Mouse (Mus musculus) hindbrain, embryonic 13.5 days (tissue): ENCODE data around the gene Sf3b3. TPM values are rescaled to one million over a fixed set of nuclear protein-coding genes. Genes with fewer than 3 reads are reported as not detected.

Source experiments
- ATAC-seq: fragments of 200-750 bp; cut with Nextera tagmentation; 2 replicates; pipeline ENCODE4 v1.8.0; 2017; ENCODE audit warnings: moderate TSS enrichment; ENCODE audit not compliant: low FRiP score
- H3K27ac ChIP-seq: fragments of 300-500 bp; sonication (generic); 2 replicates; pipeline ENCODE4 v1.5.1; 2015; ENCODE audit warnings: inconsistent platforms, mild to moderate bottlenecking, moderate library complexity
- H3K27me3 ChIP-seq: fragments of 300-500 bp; sonication (generic); 2 replicates; pipeline ENCODE4 v1.6.1; 2015; ENCODE audit warnings: mild to moderate bottlenecking, inconsistent platforms
- H3K36me3 ChIP-seq: fragments of 300-500 bp; sonication (generic); 2 replicates; pipeline ENCODE4 v1.6.1; 2015; ENCODE audit warnings: mild to moderate bottlenecking, inconsistent platforms
- H3K4me1 ChIP-seq: fragments of 300-500 bp; sonication (generic); replicated peaks from 2 replicates; pipeline ENCODE4 v1.6.1; 2015; ENCODE audit warnings: inconsistent platforms
- H3K4me2 ChIP-seq: fragments of 300-500 bp; sonication (generic); 2 replicates; pipeline ENCODE4 v1.6.1; 2015; ENCODE audit warnings: inconsistent platforms, mild to moderate bottlenecking, moderate library complexity
- H3K4me3 ChIP-seq: fragments of 300-500 bp; sonication (generic); 2 replicates; pipeline ENCODE4 v1.5.1; 2015; ENCODE audit warnings: mild to moderate bottlenecking, inconsistent platforms
- H3K9ac ChIP-seq: fragments of 300-500 bp; sonication (generic); 2 replicates; pipeline ENCODE4 v1.6.1; 2015; ENCODE audit warnings: mild to moderate bottlenecking, inconsistent platforms
- H3K9me3 ChIP-seq: fragments of 300-500 bp; sonication (generic); 2 replicates; pipeline ENCODE4 v1.6.1; 2016; ENCODE audit warnings: inconsistent platforms
- WGBS: fragments of 180-500 bp; shearing (Covaris S2); methylation state at CpG from one replicate; pipeline ENCODE4 v1.1.7; 2015; 5-methylcytosine and 5-hydroxymethylcytosine counted together
- polyA plus RNA-seq: library from polyadenylated mRNA; unstranded; fragments of >200 nt; fragmentation: Nextera tagmentation; extraction: Ambion mirVana; gene quantifications from 2 replicates; pipeline ENCODE4 v1.2.1, GENCODE M21; 2015

The Sf3b3 gene
- polyA plus RNA-seq, 1 experiment from 2014 or later = 109 TPM

DNA sequence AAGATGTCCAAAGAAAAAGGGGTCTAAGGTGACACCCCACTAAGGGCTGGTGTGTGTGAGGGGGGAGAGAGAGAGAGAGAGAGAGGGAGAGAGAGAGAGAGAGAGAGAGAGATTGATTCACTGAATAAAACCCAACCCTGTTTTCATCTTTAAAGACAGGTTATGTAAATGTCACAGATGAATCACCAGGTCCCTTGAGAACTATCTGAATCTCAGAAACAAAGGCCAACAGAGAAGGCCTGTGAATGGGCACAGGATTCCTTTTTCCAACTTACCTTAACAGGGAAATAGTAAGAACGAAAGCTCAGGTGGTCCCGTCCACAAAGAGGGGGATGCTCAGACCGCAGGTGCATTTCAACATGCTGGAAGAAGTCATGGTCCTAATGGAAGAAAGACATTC, 35.5 kb downstream of the Sf3b3 start:
- H3K9ac ChIP-seq = no peak overlapping the region
- ATAC-seq = no peak
- no peak overlapping the region for H3K27ac ChIP-seq
- WGBS = 94% methylated on average over 3 of the region's 3 CpGs
- H3K4me1 ChIP-seq = no peaks in the 10 kb centered on the region
- peaks cover 79% of the 10 kb centered on the region for H3K36me3 ChIP-seq
- no peak overlapping the region for H3K4me3 ChIP-seq
- no peak overlapping the region for H3K4me2 ChIP-seq
- no peaks in the 10 kb centered on the region for H3K27me3 ChIP-seq
- H3K9me3 ChIP-seq = no peaks in the 10 kb centered on the region

DNA sequence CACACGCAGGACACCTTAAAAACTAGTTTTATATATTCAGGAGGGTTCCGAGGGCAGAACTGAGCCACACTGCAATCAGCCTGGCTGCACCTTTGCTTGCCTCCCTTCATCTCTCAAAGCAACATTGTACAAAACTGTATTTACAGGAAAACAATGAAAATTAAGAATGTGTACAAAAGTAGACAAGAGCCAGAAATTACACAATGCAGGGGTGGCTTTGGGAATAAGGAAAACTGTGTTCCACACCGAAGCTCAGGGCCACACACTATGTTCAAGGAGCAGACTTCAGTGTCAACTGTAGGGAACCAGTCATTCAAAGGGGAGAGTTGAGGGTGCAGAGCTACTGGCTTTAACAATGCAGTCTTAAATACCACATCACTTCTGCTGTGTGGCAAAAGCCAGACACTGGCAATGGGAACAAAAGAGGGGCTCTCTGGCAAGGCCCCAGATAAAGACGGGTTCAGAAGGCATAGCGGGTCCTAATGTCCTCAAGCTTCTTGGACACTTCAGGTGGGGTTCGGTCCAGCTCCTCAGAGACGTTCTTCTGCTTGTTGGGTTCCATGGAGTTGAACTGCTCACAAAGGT, 36.0 kb downstream of the Sf3b3 start:
- H3K4me2 ChIP-seq = no peak overlapping the region
- no peak overlapping the region for H3K9ac ChIP-seq
- no peak overlapping the region for H3K4me3 ChIP-seq
- ATAC-seq = no peak
- H3K27ac ChIP-seq = no peak overlapping the region
- H3K9me3 ChIP-seq = no peaks in the 10 kb centered on the region
- no peaks in the 10 kb centered on the region for H3K4me1 ChIP-seq
- 87% methylated on average over 7 of the region's 7 CpGs for WGBS
- peaks cover 73% of the 10 kb centered on the region for H3K36me3 ChIP-seq
- no peaks in the 10 kb centered on the region for H3K27me3 ChIP-seq

DNA sequence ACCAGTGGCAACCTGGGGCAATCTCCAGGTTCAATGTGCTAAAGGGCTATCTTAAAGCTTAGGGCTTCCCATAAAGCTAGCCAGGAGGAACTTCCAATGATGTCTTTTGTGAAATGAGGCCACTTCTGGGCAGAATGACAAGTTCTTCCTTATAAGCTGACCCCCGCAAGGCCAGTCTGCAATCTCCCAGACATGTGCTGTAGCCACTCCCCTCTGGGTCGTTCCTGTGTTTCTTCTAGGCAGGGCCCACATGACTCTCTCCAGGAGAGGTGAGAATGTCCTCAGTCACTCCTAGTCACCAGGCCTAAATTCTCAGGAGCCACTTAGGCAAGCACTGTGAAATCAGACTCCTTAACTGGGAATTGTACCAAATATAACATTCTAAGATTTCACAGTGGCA, 36.8 kb downstream of the Sf3b3 start:
- H3K4me2 ChIP-seq = no peak overlapping the region
- 55% methylated on average over 2 of the region's 2 CpGs for WGBS
- H3K9ac ChIP-seq = no peak overlapping the region
- no peaks in the 10 kb centered on the region for H3K27me3 ChIP-seq
- H3K9me3 ChIP-seq = no peaks in the 10 kb centered on the region
- peaks cover 66% of the 10 kb centered on the region for H3K36me3 ChIP-seq
- no peak overlapping the region for H3K4me3 ChIP-seq
- no peak for ATAC-seq
- H3K4me1 ChIP-seq = no peaks in the 10 kb centered on the region
- no peak overlapping the region for H3K27ac ChIP-seq

DNA sequence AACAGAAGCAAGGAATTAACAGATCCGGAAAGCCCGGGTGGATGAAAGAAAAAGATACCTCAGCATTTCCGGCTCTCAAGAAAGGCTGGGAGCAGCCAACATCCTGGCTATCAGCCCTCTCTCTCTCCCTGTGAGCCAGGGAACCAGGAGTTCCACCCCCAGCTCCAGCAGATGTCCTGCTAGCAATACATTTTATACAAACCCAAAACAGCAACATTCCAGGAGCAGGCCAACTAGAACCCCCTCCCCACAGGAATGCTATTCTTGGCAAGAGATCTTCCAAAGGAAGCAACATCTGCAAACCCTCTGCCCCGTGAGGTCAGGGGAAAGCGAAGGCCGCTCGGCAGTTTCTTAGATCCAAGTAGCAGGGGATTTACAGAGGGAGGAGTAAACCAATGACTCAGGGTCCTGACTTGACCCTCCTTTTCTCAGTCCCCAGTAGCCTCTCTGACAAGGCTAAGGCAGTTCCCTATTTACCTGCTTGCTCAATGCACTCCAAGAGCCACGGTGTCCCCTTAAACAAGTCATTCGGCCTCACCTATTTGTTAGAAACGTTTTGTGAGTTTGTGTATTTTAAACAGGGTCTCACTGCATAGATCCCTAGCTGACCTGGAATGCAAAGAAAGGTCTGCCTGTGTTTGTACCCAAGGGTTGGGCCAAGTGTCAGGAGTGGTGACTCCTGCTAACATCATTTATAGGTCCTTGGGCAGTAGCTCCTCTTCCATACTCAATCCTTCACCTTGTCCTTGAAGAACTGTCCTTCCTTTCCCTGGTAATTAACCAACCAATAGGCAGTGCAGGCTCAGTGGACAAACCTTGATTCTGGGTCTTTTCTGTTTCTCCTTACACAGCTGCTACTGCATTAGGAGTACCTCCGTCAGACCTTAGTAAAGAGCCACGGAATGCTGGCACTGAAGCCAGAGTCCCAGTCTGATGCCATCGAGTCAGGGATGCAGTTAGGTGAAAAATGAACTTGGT, 37.8 kb downstream of the Sf3b3 start:
- H3K36me3 ChIP-seq = peaks cover 55% of the 10 kb centered on the region
- no peak overlapping the region for H3K4me2 ChIP-seq
- H3K4me1 ChIP-seq = no peaks in the 10 kb centered on the region
- no peak for ATAC-seq
- no peak overlapping the region for H3K9ac ChIP-seq
- H3K4me3 ChIP-seq = no peak overlapping the region
- H3K27ac ChIP-seq = no peak overlapping the region
- H3K27me3 ChIP-seq = no peaks in the 10 kb centered on the region
- no peaks in the 10 kb centered on the region for H3K9me3 ChIP-seq
- WGBS = 61% methylated on average over 13 of the region's 13 CpGs

DNA sequence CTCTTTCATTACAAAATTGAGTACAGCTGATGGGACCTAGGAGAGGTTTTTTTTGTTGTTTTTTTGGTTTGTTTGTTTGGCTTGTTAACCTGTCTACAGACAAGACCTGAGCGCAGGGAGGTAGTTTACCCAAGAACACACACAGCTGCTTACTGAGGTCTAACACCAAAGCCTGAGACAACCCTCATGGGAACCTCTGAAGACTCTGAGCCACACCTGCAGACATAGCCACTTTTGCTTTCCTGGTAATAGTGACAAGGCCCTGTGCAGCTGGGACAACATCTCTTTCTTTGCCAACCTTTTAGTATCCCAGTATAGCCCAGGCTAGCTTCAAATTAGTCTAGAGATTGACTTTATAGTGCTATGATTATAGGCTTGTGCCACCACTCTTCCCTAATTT, 40.4 kb downstream of the Sf3b3 start:
- Histone ChIP-seq H3K27ac (no peak overlapping the region), H3K9ac (no peak overlapping the region), H3K4me2 (no peak overlapping the region), H3K36me3 (peaks cover 29% of the 10 kb centered on the region), H3K9me3 (no peaks in the 10 kb centered on the region), H3K4me3 (no peak overlapping the region), H3K4me1 (no peaks in the 10 kb centered on the region), H3K27me3 (no peaks in the 10 kb centered on the region)
- no peak for ATAC-seq
- WGBS = 93% methylated on average over 1 of the region's 1 CpGs

DNA sequence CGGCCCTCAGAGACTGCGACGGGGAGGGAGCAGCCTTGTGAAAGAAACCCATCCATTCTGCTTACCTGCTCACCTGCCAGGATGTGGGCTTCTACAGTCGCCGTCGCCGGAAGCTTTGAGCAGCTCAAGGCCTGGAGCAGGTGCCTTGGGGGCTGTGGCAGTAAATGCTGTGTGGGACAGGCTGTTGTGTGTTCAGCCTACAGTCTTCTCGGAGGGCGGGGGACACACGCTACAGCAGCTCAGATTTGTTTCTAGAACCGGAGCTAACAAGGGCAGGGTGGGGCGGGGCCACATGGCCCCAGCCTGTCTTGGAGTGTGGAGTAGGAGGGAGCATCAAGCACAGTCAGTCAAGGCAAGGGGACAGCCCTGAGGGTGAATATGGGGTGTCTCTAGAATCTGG, 40.9 kb downstream of the Sf3b3 start, which contains the start of gene Il34:
Gene Il34 (minus strand): TSS at position 256 of the 400 bp plus-strand sequence.
- Histone ChIP-seq H3K4me1 (no peaks in the 10 kb centered on the region), H3K4me2 (no peak within 1 kb of the TSS), H3K36me3 (peaks cover 24% of the 10 kb centered on the region), H3K27ac (no peak within 1 kb of the TSS), H3K4me3 (no peak within 1 kb of the TSS), H3K27me3 (no peaks in the 10 kb centered on the region), H3K9ac (no peak within 1 kb of the TSS), H3K9me3 (no peaks in the 10 kb centered on the region)
- WGBS = 48% methylated on average over 12 of the region's 12 CpGs
- no peak for ATAC-seq

DNA sequence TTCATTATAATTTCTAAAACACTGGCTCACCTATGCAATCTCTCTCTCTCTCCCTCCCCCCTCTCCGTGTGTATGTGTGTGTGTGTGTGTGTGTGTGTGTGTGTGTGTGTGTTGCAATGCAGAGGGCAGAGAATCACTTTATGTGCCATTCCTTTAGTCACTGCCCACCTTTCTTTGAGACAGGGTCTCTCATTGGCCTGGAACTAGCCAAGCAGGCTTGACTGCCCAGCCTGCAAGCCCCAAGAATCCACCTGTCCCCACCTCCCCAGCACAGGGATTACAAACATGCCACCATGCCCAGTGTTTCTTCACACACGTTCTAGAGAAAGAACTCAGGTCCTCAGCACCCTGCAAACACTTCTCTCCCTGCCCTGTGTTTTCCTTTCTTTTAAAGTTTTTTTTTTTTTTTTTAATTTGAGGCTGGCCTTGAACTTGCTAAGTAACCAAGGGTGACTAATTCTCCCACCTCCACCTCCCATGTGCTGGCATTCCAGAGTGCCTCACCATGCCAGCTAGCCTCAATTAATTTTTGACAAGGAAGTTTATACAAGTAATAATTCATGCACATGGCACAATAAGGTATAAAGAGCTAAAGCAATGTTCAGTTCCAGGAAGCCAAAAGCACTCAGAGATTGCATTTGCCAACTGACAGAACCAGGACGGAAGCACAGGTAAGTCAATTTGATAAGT, 41.6 kb downstream of the Sf3b3 start:
- 58% methylated on average over 2 of the region's 3 CpGs for WGBS
- Histone ChIP-seq H3K9ac (no peak overlapping the region), H3K9me3 (no peaks in the 10 kb centered on the region), H3K27ac (no peak overlapping the region), H3K4me3 (no peak overlapping the region), H3K4me2 (no peak overlapping the region), H3K36me3 (peaks cover 17% of the 10 kb centered on the region), H3K4me1 (no peaks in the 10 kb centered on the region), H3K27me3 (no peaks in the 10 kb centered on the region)
- no peak for ATAC-seq

DNA sequence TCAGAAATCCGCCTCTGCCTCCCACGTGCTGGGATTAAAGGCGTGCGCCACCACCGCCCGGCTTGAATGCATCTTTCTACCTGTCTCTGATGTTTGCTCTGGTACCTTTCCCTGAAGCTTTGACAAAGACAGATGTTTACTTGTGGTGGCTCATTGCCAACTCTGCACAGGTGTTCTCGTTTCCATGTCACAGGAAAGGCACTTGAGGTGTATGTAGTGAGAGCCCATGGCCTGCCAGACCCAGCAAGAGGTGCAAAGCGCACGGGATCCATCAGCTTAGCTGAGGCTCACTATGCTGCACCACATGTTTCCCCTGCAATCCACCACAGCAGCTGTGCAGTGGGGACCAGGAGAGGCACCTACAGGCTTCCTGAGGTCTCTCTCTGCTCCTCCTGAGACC, 42.7 kb downstream of the Sf3b3 start:
- no peak for ATAC-seq
- Histone ChIP-seq H3K4me2 (no peak overlapping the region), H3K4me1 (no peaks in the 10 kb centered on the region), H3K9ac (no peak overlapping the region), H3K4me3 (no peak overlapping the region), H3K9me3 (no peaks in the 10 kb centered on the region), H3K36me3 (peaks cover 6% of the 10 kb centered on the region), H3K27me3 (no peaks in the 10 kb centered on the region), H3K27ac (no peak overlapping the region)
- WGBS = 87% methylated on average over 9 of the region's 9 CpGs

DNA sequence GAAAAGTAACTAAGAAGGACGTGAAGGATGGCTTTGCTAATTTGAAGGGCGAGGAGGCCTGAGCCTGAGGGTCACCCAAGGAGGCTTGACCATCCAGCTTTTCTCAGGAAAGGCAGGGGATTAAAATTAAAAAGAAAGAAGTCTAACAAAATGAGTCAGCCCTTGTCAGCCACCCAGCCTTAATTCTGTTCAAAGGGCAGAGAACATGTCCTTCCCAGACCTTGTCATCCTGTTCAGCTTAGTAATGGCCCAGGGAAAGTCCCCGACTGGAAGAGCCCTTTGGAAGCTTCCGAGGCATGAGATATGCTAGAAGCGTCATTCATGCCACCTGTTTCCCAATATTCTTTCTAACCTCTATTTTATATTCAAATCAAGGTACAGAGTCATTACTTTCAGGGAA, 43.6 kb downstream of the Sf3b3 start:
- Histone ChIP-seq H3K27ac (no peak overlapping the region), H3K36me3 (no peaks in the 10 kb centered on the region), H3K4me1 (no peaks in the 10 kb centered on the region), H3K27me3 (no peaks in the 10 kb centered on the region), H3K4me3 (no peak overlapping the region), H3K9ac (no peak overlapping the region), H3K4me2 (no peak overlapping the region), H3K9me3 (no peaks in the 10 kb centered on the region)
- WGBS = 84% methylated on average over 5 of the region's 5 CpGs
- no peak for ATAC-seq

DNA sequence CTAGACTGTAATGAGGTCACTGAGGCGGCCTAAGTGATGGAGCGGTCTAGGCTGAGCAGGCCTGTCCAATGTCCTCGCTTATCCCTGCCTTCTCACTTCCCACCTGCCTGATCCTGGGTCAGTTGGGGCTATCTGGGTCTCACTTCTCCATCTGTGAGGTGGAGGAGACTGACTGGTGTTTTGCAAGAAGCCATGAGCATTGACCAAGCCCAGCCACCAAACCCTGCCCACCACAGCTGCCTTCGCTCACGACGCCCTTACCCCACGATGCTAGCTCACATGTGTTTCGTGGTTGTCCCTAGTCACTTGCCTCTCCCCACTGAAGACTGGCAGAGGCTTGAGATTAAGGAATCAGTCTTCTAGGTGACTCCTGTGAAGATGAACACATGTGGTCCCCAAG, 49.5 kb downstream of the Sf3b3 start:
- no peak for ATAC-seq
- H3K9me3 ChIP-seq = no peaks in the 10 kb centered on the region
- H3K9ac ChIP-seq = no peak overlapping the region
- peaks cover 5% of the 10 kb centered on the region; the same call in 1 of the 2 replicates for H3K4me1 ChIP-seq
- H3K36me3 ChIP-seq = no peaks in the 10 kb centered on the region
- 97% methylated on average over 8 of the region's 8 CpGs for WGBS
- H3K4me2 ChIP-seq = no peak overlapping the region
- no peak overlapping the region for H3K4me3 ChIP-seq
- no peak overlapping the region for H3K27ac ChIP-seq
- H3K27me3 ChIP-seq = no peaks in the 10 kb centered on the region

DNA sequence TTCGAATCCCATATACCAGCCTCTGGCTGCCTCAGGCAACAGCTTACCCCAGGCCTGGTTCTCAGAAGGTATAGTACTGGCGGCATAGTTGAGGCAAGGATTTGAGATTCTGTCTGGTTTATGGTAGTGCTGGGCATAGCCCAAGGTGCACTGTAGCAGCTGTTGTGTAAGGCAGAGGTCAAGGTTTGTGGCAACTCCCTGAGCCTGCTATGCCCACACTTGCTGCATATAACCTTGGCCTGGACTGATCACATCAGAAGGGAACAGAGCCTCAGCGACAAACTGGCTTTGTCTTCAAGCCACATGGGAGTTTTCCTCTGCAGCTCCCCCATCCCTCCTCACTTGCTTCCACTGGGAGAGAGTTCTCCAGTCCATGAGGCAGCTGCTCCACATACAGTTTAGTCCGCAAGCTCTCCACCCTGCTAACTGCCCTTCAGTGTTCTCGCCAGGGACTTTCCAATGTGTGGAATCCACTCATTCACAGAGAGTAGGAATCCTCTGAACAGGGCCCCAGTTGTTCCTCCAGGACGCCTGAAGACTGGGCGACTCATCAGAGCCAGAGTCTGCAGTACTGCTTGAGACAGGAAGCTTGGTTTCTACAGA, 52.1 kb downstream of the Sf3b3 start:
- 89% methylated on average over 7 of the region's 7 CpGs for WGBS

DNA sequence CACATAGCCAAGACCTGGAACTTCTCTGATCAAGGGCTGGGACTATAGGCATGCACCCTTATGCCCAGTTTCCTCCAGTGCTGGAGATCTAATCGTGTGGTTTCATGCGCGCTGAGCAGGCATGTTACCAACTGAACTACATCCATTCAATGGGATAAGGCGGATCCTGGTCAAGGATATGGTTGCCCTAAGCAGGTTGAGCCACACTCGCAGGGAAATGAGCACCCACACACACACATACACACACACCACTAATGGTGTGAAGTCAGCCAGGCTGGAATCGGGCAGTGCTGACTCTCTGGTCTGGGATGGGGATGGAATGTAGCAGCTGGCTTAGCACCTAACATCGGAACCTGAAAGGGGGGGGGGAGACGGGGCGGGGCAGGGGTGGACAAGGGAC, 52.7 kb downstream of the Sf3b3 start:
- no peaks in the 10 kb centered on the region for H3K27me3 ChIP-seq
- WGBS = 96% methylated on average over 9 of the region's 9 CpGs

More for the DNA sequence above, 52.1 kb downstream of the Sf3b3 start:
- Histone ChIP-seq H3K4me3 (no peak overlapping the region), H3K36me3 (no peaks in the 10 kb centered on the region), H3K4me1 (peaks cover 7% of the 10 kb centered on the region), H3K4me2 (no peak overlapping the region), H3K27ac (no peak overlapping the region), H3K9me3 (no peaks in the 10 kb centered on the region), H3K9ac (no peak overlapping the region), H3K27me3 (no peaks in the 10 kb centered on the region)
- ATAC-seq = no peak

More for the DNA sequence above, 52.7 kb downstream of the Sf3b3 start:
- ATAC-seq = no peak
- Histone ChIP-seq H3K9me3 (no peaks in the 10 kb centered on the region), H3K4me3 (no peak overlapping the region), H3K4me1 (peaks cover 11% of the 10 kb centered on the region), H3K27ac (no peak overlapping the region), H3K4me2 (no peak overlapping the region), H3K9ac (no peak overlapping the region), H3K36me3 (no peaks in the 10 kb centered on the region)
